Mouse (Mus musculus) embryo, embryonic 9.5 days (tissue): ENCODE measurements around the gene Rxra.

Experiments
- DNase-seq: peaks from one replicate; pipeline ENCODE4 v3.0.0-alpha.2; 2017; ENCODE audit errors: extremely low spot score

Rxra gene

DNA sequence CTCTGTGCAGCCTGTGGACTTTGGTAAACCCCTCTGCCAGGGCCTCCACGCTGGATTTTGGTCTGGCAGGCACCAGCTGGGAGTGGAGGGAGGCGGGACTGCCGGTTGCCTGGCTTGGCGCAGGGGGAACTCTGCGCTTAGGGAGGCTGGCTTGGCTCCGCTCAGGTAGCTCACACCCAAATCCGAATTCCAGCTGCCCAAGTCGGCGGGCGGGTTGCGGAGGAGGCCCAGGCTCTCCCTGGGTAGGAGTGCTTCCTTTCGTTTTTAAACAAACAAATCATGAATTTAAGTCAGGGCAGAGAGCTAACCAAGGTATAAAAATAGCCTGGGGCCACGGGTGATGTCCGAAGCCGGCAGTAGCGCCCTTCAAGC, at the start of gene Rxra:
Gene Rxra, plus strand, starts transcription at position 335 of the 372 bp plus-strand sequence.
- DNase-seq = peak; percentile 54

DNA sequence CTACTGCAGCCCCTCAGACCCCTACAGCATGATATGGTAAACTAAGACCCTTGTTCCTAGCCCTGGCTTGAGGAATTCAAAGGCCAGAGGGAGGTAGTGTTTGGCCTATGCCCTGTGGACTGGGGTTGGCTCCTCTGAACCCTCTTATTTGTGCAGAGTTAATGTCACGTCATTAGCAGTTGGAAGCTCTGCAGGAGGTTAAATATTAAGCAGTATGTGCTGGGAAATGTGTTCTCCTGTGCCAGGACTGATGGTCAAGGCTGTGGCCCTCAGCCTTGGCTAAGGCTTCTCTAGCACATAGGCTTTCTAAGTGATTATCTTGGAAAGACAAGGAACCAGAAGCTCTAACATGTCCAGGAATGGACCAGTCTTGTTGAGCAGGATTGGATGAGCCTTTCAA, 49.6 kb upstream of the Rxra start:
- no peak for DNase-seq

DNA sequence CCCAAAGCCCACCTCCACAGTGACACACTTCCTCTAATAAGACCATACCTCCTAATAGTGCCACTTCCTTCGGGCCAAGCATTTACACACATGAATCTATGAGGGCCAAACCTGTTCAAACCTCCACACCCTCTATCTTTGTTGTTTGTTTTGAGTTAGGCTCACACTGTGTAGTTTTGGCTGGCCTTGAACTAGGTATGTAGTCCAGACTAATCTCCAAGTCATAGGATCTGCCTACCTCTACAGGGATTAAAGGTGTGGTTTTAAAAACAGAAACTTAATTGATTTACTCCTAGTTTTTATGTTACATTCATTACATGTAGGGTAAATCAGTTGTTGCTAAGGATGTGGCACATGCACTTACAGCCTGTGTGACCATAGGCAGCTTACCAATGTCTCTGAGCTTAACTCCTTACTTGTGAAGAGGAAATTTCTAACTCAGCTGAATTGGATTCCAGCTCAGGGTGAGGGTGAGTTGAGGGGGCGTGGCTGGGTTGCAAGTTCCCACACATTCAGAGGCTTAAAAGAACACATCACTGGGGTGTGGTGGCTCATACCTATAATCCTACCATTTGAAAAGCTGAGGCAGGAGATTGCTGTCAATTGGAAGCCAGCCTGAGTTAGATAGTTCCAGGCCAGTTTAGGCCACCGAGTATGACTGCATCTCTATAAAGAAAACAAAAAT, 45.5 kb upstream of the Rxra start:
- no peak for DNase-seq

DNA sequence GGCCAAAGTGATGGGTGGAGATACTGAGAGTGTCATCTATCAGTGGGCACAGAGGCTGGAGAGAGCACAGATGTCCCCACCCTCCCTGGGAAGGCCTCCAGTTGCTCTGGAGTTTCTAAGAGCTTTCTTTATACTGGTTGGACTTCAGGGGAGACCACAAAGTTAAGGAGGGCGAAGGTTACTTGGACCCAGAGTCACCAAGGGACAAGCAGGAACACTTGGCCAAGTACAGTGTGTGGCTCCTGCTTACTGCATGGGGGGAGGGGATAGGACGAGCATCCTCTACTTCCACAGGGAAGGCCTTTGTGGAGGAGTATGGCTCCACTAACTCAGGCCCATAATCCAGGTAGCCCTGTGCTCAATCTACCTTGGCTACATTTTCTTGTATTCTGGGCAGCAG, 42.8 kb upstream of the Rxra start:
- DNase-seq = no peak

DNA sequence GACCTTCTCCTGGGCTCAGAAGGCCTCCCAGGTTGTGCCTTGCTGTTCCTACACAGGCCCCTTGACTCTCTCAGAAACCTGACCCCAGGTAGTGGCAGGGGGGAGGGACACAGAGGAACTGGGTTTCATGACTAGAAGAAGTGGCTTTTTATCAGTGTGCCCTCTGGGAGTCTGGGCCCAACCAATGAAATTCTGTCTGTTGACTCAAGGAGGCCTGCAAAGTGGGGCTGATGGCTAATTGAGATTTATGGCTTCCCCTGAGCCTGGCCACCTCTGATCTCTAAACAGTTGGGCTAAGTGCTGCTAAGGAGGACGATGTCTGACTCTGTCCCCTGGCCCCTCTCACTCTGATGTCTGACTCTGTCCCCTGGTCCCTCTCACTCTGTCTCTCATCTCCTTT, 42.2 kb upstream of the Rxra start:
- peak; percentile 54 for DNase-seq

DNA sequence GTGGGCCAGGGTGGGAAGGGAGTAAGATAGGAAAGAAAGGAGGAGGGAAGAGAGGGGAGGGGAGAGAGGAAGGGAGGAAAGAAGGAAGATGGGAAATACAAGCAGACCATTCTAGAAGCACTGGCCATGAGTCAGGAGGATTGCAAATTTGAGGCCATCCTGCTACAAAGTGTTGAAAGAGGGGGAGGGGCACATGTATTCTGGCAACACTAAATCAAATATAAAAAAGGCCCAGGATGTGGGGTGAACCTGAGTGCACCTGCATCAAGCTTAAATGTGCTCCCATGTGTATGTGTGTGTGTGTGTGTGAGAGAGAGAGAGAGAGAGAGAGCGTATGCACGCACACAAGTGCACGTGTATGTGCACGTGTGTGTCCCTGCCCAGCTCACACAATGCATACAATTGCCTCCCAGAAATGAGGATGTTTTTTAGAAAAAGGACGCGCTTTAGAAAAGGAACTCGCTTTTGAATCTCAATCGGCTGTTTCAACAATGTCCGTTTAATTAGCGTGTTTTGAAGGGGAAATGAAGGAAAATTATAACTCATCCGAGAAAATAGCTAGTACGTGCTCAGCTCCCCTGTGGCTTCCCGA, 41.0 kb upstream of the Rxra start:
- DNase-seq = no peak

DNA sequence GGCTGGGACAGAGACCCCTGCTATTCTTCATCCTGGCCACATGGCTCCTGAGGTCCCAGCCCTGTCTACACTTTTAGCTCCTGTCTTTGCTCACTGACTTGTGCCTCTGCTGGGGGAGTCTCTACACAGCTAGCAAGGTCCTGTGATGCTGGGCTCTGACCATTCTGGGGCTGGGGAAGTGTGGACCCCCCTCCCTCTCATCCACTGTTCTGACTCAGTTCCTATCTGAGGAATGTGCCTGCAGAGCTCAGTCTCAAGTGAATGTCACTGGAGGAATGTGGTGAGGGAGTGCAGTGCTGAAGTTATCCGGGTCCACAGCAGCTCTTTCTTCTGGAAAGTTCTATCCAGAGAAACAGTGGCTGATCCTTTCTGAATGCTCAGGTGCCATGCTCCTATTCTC, 39.4 kb upstream of the Rxra start:
- DNase-seq = no peak

DNA sequence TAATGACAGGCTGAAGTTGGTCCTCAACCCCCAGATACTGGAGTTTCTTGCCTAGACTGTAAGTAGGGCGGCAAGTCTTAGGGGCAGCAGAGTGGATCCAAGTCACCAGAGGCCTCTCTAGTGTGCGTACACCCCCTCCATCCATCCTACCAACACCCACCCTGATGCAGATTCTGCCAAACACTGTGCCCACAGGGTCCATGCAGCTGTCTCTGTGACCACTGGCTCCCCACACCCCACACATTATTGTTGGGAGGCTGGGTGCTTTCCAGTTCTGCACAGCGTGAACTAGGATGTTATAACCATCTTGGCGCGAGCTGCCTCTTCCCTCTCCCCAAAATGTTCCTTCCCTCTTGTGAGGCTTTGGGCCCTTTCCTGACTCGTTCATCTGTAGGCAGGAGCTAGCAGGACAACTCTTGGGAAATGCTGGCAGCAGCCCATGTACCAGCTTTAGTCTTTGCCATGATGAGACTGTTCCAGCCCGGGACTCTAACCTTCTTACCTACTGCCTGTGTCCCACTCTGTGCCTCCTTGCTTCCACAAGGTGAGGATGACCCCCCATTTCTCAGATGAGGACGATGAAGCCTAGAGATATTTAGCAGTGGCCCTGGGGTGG, 38.9 kb upstream of the Rxra start:
- no peak for DNase-seq

DNA sequence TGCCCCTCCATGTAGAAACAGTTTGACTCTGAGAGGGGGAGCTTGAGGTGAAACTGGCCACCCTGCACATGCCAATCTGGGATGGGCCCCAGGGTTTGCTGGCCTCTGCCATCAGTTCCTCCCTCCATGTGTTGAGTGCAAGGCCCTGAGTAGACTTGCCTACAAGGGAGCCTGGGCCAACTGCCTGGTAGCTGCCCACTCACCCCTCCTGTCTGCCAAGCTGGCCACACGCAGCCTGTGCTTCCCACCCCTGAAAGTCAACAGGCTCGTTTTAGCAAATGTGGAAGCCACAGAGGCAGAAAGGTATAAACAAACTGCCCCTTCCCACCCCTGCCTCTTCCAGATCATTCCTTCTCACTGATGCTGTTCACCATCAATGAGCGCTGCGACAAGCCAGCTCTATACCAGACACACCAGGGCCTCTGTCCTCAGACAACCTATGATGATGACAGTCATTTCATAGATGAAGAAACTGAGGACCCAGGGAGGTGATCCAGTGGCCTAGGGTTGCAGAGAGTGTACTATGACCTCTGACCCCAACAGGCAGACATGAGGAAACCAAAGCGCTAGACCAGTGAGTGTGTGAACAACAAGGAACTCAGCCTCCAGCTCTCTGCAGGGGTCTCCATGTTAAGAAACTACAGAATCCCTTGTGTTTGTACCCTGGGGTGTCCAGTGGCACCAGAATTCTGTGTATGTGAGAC, 36.5 kb upstream of the Rxra start:
- DNase-seq = no peak

DNA sequence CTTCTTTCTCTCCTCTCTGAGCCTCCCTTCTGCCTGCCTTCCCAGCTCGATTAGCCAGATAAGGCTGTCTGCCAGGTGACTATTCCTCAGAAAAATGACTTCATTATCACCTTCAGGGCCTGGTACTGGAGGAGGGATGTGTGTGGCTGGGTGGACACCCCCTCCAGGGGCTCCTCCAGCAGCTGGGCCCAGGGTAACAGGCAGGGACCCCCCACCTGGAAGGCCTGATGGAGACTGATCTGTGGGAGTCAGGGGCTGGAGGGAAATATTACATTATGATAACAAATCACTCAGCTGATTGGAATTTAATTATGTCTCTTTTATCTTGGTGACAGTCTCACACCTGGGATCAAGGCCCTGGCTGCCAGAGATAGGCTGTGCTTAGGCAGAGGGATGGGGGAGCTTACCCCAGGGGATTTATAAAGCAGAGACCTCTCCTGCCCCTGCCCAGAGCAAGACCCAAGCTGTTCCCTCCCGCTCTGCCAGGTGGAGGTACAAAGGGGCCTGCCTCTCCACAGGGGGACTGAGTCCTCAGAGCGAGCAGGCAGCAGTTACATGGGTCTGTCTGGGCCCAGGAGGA, 35.2 kb upstream of the Rxra start:
- no peak for DNase-seq

DNA sequence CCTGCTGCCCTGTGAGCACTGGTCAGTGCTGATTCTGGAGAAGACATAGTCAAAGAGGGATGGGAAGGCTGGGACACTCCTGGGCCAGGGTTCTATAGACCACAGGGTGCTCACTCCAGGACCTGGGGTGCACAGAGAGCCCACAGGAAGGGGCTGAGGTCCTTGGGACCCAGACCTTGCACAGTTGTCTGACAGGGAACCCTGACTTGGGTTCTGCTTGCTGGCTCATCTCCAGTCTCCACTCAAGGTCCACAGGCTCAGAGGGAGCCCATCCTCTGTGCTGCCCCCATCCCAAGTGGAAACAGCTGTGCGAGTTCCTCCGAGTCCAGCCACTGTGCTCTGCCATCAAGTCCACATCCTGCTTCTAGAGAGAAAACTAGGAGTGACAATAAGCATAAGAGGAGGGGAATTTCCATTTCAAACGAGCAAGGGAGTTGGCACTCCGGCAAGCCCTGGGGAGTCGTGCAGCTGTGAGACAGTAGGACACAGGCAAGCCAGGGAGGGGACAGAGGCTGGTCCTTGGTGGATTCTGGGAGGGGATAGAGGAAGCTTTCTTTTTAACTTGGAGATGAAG, 31.6 kb upstream of the Rxra start:
- DNase-seq = no peak

DNA sequence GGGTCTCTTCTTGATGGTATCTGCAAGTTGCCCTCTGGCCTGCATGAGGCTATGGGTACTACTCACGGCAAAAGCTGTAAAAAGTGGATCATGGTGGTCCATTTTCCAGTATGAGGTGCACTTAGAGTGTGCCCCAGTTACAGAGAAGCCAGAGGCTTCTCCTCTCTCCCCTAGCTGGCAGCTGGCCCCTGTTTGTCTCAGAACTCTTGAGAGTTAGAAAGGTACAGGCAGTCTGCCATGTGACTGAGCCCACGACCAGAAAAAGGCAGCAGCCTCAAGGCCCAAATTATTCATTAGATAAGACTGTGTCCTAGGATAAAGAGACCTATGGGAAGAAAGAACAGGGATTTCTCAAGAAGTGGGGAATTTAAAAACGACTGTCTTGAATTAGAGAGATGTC, 30.8 kb upstream of the Rxra start:
- no peak for DNase-seq

DNA sequence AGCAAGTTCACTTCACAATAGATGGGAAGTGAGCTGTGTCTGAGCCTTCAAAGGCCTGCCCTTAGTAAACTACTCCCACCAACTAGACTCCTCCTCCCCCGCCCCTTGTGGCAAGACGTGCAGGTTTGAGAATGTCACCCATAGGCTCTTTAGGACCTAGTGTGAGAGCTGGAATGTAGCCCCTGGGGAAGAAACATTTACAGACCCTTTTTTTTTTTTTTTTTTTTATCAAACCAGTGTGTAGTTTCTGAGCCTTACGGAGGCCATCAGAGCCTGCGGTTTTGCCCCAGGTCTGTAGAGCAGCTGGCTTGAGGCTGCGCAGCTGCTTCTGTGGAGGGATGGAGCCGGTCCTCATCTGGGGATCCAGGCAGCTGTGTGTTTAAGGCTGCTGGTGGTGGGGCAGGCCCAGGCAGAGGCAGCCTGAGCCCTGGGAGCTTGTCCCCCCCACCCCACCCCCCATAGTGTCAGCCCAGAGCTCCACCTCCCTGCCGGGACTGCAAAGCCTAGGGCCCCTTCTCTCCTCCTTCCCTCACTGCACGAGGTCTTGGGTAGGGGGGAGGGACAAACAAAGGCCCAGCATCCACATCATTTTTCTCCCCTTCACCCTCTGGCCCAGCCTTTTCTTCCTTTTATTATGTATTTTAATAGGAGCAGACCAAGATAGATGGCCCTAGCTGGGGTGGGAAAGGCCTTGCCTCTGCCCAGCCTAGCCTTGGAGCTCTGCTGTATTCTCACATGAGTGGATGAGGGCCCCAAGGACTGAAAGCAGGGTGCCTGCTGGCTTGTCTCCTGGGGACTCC, 26.2 kb upstream of the Rxra start:
- DNase-seq = peak; percentile 43

DNA sequence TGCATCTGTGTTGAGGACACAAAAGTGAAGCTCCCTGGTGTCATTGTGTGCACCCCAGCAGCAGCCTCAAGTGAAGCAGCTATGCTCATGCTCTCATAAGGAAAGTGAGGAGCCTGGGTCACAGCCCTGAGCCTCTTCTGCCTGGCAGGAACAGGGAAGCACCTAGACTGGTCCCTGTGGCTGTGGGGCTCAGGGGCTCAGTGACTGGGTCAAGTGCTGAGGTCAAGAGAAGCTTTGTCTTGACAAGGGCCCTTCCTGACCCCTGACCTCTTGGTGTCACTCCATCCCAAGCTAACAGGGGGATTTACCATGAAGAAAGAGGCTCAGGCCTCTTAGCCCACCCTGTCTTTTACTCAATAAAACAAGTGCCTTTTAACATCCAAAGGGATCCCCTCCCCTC, 25.2 kb upstream of the Rxra start:
- peak; percentile 69 for DNase-seq

DNA sequence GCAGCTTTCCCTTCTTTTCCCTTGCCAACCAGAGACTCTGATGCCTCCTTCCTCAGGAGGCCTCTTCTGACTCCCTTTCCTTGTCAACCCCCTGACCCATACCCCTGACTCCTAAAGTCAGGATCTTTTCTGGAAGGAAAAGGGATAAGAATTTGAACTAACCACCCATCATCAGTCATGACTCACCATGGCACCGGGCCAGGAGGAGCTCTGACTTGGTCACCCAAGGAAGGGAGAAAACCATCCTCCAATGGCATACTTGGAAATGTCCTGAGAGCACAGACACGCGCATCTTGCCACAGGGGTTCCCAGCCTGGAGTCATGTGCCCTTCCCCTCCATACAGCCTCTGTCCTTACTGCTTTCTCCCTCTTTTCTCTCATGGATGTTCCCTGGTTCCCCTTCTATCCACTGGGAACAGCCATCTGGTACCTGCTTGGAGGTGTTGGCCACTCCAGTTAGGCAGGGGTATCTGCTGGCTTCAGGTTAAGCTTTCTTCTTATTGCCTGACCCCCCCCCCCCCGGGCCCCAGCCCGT, 22.7 kb upstream of the Rxra start:
- DNase-seq = no peak

DNA sequence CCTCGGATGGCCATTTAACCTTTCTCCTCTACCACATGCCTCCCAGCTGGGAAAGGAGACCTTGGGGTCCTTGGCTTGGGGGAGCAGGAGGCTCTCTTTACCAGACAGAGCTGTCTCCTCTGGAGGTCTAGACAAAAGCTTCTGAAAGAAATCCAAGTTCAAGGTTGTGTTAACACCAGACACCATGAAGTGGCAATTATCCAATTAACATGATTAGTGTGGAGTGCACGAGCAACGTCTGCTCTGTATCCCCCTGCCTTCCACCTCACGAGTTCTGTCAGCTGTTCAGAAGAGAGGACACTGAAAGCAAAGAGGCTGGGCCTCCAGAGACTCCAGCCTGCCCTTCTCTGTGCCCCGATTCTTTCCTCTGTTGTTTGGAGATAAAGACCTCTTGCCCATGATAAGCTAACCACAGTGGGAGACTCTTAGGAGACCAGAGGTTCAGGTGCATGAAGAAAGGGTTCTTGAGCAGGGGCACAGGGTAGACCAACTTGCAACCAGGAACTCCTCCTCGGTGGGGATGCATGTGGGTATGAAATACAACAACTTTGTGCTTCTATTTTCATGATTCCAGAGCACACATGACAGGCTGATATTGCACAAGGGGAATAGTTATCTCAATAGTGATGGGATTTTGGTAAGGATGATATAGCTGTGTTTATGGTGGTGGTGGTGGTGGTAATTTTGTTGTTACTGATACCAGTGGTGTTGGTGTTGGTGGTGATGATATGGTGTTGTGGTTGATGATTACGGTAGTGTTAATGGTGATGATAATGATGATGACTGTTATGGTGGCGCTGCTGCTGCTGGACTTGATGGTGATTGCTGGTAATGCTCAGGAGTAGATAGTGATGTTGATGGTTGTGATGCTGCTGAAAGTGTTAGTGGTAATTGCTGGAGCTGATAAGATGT, 21.7 kb upstream of the Rxra start:
- peak; percentile 13 for DNase-seq

DNA sequence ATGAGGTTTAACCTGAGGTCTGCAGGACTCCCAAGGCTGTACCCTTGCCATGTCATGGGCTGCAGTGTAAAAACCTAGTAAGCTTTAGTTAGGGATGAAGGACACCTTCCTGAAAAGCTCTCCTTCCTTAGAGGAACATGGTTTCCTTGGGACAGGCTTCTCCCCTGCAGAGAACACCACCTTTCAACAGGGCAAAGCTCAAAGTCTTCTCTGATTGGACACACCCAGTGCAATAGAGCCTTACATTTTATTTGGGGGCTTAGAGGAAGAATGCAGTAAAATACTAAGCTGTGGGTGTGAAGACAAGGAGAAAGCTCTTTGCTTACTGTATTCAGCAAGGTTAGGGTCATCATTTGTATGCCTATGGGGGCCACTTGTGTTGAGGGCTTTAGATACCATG, 19.7 kb upstream of the Rxra start:
- DNase-seq = no peak

DNA sequence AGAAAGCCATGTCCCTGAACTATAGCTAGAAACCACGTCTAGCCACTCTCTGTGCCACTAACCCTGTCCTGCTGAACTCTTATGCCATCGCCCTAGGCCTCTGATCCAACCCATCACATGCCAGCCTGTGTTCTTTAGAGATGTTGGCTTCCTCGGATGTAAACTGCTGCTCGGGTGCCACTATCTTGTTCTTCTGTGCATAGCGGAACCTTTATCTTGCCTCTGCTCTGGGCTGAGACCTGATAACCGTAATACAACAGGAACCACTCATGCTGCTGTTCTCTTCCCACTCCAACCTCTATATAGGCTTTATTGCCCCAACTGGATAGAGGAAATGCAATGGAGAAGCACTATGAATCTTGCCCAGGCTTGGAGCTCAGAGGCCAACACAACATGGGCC, 11.0 kb upstream of the Rxra start:
- DNase-seq = no peak

DNA sequence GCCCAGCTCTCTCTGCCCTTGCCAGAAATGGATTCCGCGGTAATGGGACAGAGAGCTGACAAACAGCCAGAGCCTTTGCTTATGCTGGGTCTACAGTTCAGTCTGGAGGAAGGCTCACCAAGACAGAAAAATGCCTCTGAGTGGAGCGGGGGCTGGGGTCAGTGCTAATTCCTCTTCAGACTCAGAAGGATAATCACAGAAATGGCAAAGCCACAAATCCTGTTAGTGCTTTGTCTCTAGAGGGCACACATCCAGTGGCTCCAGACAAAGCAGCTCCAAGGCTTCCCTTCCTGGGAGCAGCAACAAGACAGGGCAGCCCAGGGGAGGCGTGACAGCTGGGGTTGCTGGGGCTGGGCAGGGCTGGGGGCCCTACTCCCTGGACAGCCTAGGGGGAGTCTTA, 9.5 kb upstream of the Rxra start:
- DNase-seq = no peak

DNA sequence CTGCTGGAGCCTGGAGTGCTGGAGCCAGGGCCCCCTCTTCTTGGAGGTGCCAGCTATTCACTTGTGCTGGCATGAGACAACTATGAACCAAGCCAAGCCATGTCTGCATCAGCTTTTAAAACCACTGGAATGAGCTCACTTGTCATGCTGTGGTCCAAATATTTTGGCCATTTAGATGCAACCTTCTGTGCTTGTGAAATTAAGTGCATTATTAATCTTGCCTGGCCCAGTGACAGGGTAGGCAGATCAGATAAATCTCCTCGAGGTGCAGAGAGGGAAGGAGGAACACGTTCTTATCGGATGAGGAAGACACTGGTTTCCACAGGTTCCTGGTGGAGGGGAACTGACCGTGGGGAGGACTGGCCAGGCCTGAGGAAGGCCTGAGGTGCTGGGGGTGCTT, 8.6 kb upstream of the Rxra start:
- DNase-seq = no peak
